Mouse (Mus musculus) stomach, embryonic 16.5 days (tissue): ENCODE measurements around the gene Rgl3. TPM values are rescaled to one million over a fixed set of nuclear protein-coding genes. Genes with fewer than 3 reads are reported as not detected.

Source experiments
- ATAC-seq: fragments of 200-750 bp; cut with Nextera tagmentation; 2 replicates; pipeline ENCODE4 v1.8.0; 2017; ENCODE audit warnings: moderate number of reproducible peaks, moderate TSS enrichment; ENCODE audit not compliant: insufficient read depth, low FRiP score
- H3K27ac ChIP-seq: fragments of 300-500 bp; sonication (generic); 2 replicates; pipeline ENCODE4 v1.5.1; 2014; ENCODE audit warnings: low read length
- H3K27me3 ChIP-seq: fragments of 300-500 bp; sonication (generic); 2 replicates; pipeline ENCODE4 v1.6.1; 2014; ENCODE audit warnings: low read length, control low read depth, mixed read lengths; ENCODE audit not compliant: control insufficient read depth, insufficient read depth
- H3K36me3 ChIP-seq: fragments of 300-500 bp; sonication (generic); 2 replicates; pipeline ENCODE4 v1.6.1; 2014; ENCODE audit warnings: low read length; ENCODE audit not compliant: control insufficient read depth, insufficient read depth
- H3K4me1 ChIP-seq: fragments of 300-500 bp; sonication (generic); 2 replicates; pipeline ENCODE4 v1.6.1; 2014; ENCODE audit warnings: low read length, control low read depth, mixed read lengths; ENCODE audit not compliant: control insufficient read depth, insufficient read depth
- H3K4me2 ChIP-seq: fragments of 300-500 bp; sonication (generic); 2 replicates; pipeline ENCODE4 v1.6.1; 2014; ENCODE audit warnings: low read depth, low read length, mixed read lengths
- H3K4me3 ChIP-seq: fragments of 300-500 bp; sonication (generic); replicated peaks from 2 replicates; pipeline ENCODE4 v1.5.1; 2014; ENCODE audit warnings: mild to moderate bottlenecking, low read length
- H3K9ac ChIP-seq: fragments of 300-500 bp; sonication (generic); 2 replicates; pipeline ENCODE4 v1.6.1; 2014; ENCODE audit warnings: low read length
- H3K9me3 ChIP-seq: fragments of 300-500 bp; sonication (generic); replicated peaks from 2 replicates; pipeline ENCODE4 v1.6.1; 2016; ENCODE audit warnings: low read length, control low read depth; ENCODE audit not compliant: control insufficient read depth
- WGBS: fragments of 180-500 bp; shearing (Covaris S2); extraction: QIAGEN DNeasy Blood & Tissue Kit; methylation state at CpG from one replicate; pipeline ENCODE4 v1.1.7; 2014; 5-methylcytosine and 5-hydroxymethylcytosine counted together
- polyA plus RNA-seq: library from polyadenylated mRNA; unstranded; fragments of >200 nt; fragmentation: Nextera tagmentation; extraction: Ambion mirVana; gene quantifications from 2 replicates; pipeline ENCODE4 v1.2.1, GENCODE M21; 2015

The Rgl3 gene
- polyA plus RNA-seq, 1 experiment from 2014 or later, result 6.2 TPM

DNA sequence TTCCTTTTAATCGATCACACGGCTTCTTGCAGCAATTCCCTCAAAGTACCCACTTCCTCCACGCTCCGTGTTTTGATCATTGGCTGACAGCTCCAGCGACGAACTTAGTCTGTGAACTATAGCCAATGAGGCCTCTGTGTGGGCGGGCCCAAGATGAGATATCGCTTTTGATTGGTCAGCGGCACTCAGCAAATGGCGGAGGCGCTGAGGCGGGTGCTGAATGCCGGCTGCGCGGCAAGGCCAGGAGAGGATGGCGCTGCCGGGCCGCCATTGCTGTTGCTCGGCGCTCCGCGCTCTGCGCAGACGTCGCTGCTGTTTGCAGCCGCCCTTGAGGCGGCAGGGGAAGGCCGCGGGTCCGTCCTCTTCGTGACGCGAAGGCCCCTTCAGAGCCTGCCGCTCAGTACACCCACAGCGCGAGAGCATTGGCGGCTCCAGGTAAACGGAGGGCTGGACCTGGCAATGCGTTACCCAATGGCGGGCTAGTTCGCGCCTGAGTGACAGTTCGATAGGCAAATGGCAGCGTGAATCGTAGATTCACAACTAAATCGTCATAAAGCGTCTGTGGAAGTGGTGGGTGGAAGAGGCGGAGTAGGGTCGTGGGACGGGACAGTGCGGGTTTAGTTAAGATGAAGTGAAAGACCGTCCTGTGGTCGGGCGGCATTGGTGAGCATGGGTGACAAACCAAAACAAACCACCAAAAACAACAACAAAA lies 33.5 kb downstream of the Rgl3 start, which contains the start of gene Swsap1:
Gene Swsap1, plus strand, starts transcription at position 186 of the 712 bp plus-strand sequence.
- H3K36me3 ChIP-seq, result no peaks in the 10 kb centered on the region
- H3K9ac ChIP-seq, result peak within 1 kb of the TSS; percentile 79
- peak within 1 kb of the TSS; percentile 79 for H3K4me3 ChIP-seq
- peak within 1 kb of the TSS; percentile 72 for H3K4me2 ChIP-seq
- H3K4me1 ChIP-seq, result peaks cover 4% of the 10 kb centered on the region; the same call in 1 of the 2 replicates
- peak; percentile 96 for ATAC-seq
- H3K9me3 ChIP-seq, result no peaks in the 10 kb centered on the region
- peak within 1 kb of the TSS; percentile 88 for H3K27ac ChIP-seq
- under 1% methylated on average over 54 of the region's 54 CpGs for WGBS
- peaks cover 5% of the 10 kb centered on the region for H3K27me3 ChIP-seq

DNA sequence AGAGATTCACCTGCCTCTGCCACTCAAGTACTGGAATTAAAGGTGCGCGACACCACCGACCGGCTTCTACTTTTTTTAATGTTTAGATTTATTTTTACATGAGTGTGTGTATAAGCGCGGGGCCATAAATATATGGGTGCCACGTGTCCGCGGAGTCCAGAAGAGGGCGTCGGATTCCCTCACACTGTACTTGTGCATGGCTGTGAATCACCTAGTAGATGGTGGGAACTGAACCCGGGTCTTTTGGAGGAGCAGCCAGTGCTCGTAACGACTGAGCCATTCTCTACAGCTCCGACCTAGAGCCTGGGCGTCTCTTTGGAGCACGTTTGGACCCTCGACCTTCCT lies 34.0 kb downstream of the Rgl3 start:
- peak overlapping the region; percentile 75 for H3K9ac ChIP-seq

DNA sequence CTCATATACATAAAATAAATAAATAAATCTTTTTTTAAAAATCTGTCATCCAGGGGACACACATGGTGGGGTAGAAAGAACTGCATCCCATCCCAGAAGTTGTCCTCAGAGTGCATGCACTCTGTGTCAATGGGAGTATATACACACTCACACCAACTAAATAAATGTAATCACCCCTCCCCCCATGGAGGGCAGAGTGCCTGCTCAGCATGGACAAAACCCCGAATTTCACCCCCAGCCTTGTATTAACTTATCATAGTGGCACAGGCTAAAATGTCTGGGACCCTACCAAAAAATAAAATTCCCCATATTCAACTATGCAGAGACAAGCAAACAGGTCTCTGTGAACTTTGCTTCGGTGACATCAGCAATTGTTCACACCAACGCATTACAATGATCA lies 34.6 kb downstream of the Rgl3 start:
- Histone ChIP-seq H3K27me3 (no peaks in the 10 kb centered on the region), H3K4me2 (peak overlapping the region; percentile 72), H3K4me3 (no peak overlapping the region), H3K9ac (no peak overlapping the region), H3K4me1 (peaks cover 3% of the 10 kb centered on the region; the same call in 1 of the 2 replicates), H3K36me3 (no peaks in the 10 kb centered on the region), H3K27ac (no peak overlapping the region), H3K9me3 (no peaks in the 10 kb centered on the region)
- ATAC-seq, result no peak
- WGBS, result 69% methylated on average over 3 of the region's 3 CpGs

More for the DNA sequence above, 34.0 kb downstream of the Rgl3 start:
- peaks cover under 1% of the 10 kb centered on the region; the same call in 1 of the 2 replicates for H3K27me3 ChIP-seq
- peaks cover 3% of the 10 kb centered on the region; the same call in 1 of the 2 replicates for H3K4me1 ChIP-seq
- peak overlapping the region; percentile 79 for H3K4me3 ChIP-seq
- no peaks in the 10 kb centered on the region for H3K36me3 ChIP-seq
- peak; percentile 69 for ATAC-seq
- under 1% methylated on average over 18 of the region's 18 CpGs for WGBS
- H3K4me2 ChIP-seq, result peak overlapping the region; percentile 72
- peak overlapping the region; percentile 88 for H3K27ac ChIP-seq
- no peaks in the 10 kb centered on the region for H3K9me3 ChIP-seq

DNA sequence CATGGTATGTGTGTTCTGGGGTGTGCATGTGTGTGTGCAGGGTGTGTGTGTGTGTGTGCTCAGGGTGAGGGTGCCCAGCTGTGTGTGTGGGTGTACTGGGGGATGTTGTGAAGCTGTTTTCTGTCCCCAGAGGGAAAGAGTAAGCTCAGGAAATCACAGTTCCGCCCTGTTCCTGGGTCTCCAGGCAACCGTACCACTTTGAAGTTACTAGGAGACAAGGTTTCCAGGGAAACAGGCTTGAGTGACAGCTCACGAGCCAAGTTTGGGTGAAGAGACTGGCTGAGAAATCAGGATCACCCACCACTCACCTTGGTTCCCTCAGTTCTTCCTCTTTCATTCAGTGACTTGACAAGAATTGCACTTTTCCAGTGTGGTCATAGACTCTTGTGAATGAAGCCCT lies 35.6 kb downstream of the Rgl3 start:
- Histone ChIP-seq H3K9ac (no peak overlapping the region), H3K4me2 (no peak overlapping the region), H3K9me3 (no peaks in the 10 kb centered on the region), H3K27ac (no peak overlapping the region), H3K27me3 (no peaks in the 10 kb centered on the region), H3K36me3 (no peaks in the 10 kb centered on the region), H3K4me1 (peaks cover 3% of the 10 kb centered on the region; the same call in 1 of the 2 replicates), H3K4me3 (no peak overlapping the region)
- ATAC-seq, result no peak
- 14% methylated on average over 3 of the region's 3 CpGs for WGBS

DNA sequence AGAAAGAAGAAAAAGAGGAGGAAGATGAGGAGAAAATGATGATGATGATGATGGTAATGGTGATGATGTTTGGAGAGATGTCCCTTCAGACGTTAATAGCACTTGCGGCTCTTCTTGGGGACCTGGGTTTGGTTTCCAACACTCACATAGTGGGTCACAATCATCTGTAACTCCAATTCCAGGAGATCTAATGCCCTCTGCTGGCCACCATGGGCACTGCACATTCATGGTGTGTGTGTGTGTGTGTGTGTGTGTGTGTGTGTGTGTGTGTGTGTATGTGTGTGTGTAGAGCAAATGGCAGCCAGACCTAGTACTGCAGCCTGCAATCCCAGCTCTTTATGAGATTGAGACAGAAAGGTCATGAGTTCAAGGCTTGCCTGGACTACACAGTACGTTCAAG lies 37.3 kb downstream of the Rgl3 start:
- Histone ChIP-seq H3K9me3 (no peaks in the 10 kb centered on the region), H3K4me2 (no peak overlapping the region), H3K36me3 (no peaks in the 10 kb centered on the region), H3K27me3 (no peaks in the 10 kb centered on the region), H3K9ac (no peak overlapping the region), H3K4me1 (peaks cover 10% of the 10 kb centered on the region; the same call in 1 of the 2 replicates), H3K27ac (no peak overlapping the region), H3K4me3 (no peak overlapping the region)
- WGBS, result 75% methylated on average over 3 of the region's 3 CpGs
- ATAC-seq, result no peak

DNA sequence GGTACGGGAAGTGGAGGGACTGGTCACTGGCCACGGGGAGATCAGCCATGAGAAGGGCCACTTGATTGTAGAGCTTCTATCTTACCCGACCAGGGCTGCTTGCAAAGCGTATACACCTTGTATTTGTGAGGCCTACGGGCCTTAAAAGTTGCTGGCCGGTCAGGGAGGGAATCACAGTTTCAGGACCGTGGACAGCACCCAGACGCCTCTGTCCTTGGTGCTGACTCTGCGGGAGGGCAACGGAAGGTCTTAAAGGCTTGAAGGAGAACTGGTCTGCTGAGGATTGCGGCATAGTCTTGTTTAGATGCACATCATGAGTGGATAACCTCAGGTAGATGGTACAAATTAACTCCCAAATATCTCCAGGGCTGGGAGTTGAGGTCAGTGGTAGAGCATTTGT lies 38.9 kb downstream of the Rgl3 start:
- Histone ChIP-seq H3K4me1 (peaks cover 7% of the 10 kb centered on the region; the same call in 1 of the 2 replicates), H3K4me3 (no peak overlapping the region), H3K36me3 (no peaks in the 10 kb centered on the region), H3K27ac (no peak overlapping the region), H3K9ac (no peak overlapping the region), H3K4me2 (no peak overlapping the region), H3K9me3 (no peaks in the 10 kb centered on the region), H3K27me3 (no peaks in the 10 kb centered on the region)
- no peak for ATAC-seq
- WGBS, result 14% methylated on average over 11 of the region's 11 CpGs

DNA sequence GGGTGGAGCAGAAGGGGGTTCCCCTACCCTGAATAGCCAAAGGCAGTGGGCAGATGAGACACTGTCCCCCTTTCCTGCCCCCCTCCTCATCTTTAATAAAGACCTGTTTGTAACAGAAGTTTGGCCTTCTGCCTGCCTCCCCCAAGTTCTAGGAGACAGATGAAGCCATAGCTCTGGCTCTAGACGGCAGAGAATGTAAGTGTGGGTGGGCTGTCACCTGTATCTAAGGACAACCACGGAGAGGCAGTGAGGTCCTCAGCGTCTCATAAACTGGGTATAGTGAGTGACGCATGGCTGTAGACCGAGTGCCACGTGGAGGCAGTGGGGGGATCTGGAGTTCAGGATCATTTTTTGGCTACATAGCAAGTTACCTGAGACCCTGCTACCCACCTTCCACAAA lies 40.5 kb downstream of the Rgl3 start:
- Histone ChIP-seq H3K27ac (no peak overlapping the region), H3K9ac (no peak overlapping the region), H3K4me3 (no peak overlapping the region), H3K4me1 (0 out of 2 replicates have a peak, but pooled peaks cover 10% of the 10 kb centered on the region), H3K36me3 (no peaks in the 10 kb centered on the region), H3K9me3 (no peaks in the 10 kb centered on the region), H3K27me3 (no peaks in the 10 kb centered on the region; the same call in 1 of the 2 replicates), H3K4me2 (no peak overlapping the region)
- 60% methylated on average over 6 of the region's 6 CpGs for WGBS
- no peak for ATAC-seq

DNA sequence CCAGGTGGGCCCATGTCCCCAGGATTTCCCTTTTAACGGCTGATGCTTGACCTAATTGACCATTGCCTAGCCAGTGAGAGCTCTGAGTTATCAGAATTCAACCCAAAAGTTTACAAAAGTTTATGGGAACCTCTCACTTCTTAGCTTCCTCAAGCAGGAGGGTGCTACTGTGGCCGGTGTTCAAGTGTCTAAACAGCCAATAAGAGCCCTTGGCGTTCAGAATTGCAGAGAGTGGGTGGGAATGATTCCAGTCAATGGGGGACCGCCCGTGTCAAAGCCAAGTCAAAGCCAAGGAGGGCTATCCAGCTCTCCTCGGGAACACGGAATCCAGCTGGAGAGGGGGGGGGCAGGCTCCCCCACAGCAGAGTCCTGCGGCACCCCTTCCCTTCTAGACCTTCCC lies 41.1 kb downstream of the Rgl3 start:
- whole genome bisulfite sequencing, result 53% methylated on average over 8 of the region's 8 CpGs
- Histone ChIP-seq H3K4me1 (0 out of 2 replicates have a peak, but pooled peaks cover 10% of the 10 kb centered on the region), H3K9ac (no peak overlapping the region), H3K4me2 (no peak overlapping the region), H3K4me3 (no peak overlapping the region), H3K36me3 (no peaks in the 10 kb centered on the region), H3K9me3 (no peaks in the 10 kb centered on the region), H3K27ac (no peak overlapping the region), H3K27me3 (no peaks in the 10 kb centered on the region; the same call in 1 of the 2 replicates)
- no peak for ATAC-seq

DNA sequence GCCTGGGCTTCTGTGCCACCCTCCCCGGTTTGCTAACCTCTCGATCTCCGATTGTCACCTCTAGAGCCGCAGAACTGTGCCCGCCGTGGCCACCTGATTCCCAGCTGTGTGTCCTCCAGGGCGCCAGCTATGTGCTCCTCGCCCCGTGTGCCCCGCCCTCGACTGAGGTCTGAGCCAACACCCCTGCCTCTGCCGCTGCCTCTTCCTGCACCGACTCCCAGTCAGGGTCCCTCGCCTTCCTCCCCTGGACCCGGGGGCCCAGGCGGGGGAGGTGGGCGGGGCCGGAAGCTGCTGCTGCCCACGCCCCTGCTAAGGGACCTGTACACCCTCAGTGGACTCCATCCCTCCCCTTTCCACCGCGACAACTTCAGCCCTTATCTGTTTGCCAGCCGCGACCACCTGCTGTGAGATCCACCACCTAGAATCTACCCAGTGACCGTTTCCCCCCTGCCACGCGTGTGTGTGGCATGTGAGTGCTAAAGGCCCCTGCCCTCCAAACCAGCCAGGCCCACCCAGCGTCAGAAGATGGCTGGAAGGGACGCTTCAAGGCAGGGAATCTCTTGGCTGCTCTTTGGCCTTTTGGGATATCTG lies 41.6 kb downstream of the Rgl3 start:
- Histone ChIP-seq H3K9me3 (no peaks in the 10 kb centered on the region), H3K4me1 (0 out of 2 replicates have a peak, but pooled peaks cover 10% of the 10 kb centered on the region), H3K27ac (no peak overlapping the region), H3K36me3 (no peaks in the 10 kb centered on the region), H3K4me2 (0 out of 2 replicates have a peak overlapping the region, but pooled peaks have one; percentile 29), H3K4me3 (no peak overlapping the region), H3K27me3 (no peaks in the 10 kb centered on the region; the same call in 1 of the 2 replicates), H3K9ac (no peak overlapping the region)
- 8% methylated on average over 28 of the region's 28 CpGs for WGBS
- no peak for ATAC-seq
